Mouse (Mus musculus) brain, adult 2 months (tissue): ENCODE results near the gene Etv3.
"Not testable (repeated sequence)": the region's sequence is repeated elsewhere in the genome, so short reads cannot be mapped to it uniquely, and the experiment has no call there.

Source experiments
- DNase-seq: peaks from one replicate; pipeline ENCODE4 v3.0.0; 2011; ENCODE audit warnings: low read depth, low spot score

The Etv3 gene

DNA sequence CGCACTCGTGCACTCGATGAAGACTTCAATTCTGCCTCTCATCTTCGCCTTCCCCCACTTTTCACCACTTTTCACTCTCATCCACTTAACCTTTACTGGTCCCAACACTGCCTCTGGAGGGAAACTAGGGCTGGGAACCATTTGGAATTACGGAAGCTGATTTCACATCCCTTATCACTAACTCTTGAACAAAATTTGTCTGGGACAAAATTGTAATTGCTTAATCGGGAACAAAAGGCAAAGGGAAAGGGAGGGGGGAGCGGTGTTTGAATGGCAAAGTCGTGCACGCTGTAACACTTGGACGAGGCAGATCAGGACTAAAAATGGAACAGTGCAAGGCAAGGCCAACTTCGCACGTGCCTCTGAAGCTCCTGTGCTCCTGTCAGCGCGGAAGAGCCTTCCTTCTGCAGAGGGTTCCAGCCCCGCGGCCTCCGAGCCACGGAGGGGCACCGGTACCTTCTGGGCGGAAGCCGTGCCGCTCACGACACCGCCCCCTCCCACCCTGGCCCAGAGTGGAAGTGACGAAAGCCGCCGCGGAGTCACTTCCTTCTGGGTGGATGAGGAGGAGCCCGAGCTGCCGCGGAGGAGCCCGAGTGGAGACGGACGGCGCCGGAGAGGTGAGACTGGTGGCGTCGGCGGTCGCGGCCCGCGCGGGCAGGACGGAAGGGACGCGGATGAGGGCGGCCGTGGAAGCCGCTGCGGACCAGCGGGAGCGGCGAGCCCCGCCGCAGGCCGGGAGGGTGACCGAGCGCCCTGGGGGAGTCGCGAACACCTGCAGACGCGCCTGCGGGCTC is at the start of gene Etv3:
Gene Etv3, plus strand, starts transcription at position 365 of the 794 bp plus-strand sequence.
- peak; percentile 95 for DNase-seq

DNA sequence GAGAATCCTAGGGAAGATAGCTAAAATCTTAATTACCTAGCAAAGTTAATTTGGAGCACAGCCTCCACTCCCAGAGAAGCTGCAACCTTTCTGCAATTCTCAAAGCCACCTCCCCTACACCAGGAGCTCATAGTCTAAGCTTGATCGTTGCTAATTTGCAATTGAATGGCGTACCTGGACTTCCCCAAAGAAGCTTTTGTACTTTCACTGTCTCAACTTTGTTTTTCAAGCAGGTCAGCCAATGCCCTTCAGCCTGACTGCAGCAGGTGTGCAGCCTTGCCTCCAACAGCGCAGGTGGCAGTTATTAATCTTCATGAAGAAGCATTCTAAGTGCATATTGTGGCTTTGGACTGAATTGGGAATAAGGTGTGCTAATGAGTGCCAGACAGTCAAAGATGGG is 47.3 kb upstream of the Etv3 start:
- not testable (repeated sequence) for DNase-seq

DNA sequence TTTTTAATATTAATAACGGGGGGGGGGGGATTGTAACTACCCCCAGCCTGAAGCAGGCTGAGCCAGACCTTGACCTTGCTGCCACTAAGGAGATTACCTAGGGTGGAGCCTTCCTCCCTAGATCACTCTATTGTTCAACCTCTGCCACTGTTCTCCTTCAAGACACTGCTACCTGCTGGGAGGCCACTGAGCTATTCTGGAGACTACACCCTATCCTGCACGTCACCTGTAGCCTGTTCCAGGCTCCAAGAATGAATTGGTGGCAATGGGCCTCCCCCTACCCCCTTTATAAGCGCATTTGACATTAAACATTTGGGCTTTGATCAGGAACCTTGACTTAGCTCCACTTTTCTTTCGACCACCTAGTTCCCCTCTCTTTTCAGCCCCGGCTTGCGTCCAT is 46.6 kb upstream of the Etv3 start:
- DNase-seq = not testable (repeated sequence)

DNA sequence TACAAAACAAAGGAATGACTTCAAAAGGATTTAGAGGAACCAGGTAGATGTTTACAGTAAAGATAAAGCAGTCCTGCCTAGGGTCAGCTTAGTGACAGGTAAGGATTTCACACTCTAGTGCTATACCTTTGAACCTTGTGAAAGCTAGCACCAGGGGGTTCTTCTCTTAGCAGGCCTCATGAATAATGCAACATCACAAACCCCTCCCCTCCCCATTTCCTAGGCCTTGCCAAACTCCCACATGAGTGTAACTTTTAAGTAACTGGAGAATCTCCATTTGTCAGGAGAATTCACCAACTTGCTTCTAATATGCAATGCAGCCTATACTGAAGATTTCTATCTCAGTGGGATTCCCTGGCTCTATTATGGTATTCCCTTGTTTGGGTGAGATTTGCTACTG is 46.0 kb upstream of the Etv3 start:
- not testable (repeated sequence) for DNase-seq

DNA sequence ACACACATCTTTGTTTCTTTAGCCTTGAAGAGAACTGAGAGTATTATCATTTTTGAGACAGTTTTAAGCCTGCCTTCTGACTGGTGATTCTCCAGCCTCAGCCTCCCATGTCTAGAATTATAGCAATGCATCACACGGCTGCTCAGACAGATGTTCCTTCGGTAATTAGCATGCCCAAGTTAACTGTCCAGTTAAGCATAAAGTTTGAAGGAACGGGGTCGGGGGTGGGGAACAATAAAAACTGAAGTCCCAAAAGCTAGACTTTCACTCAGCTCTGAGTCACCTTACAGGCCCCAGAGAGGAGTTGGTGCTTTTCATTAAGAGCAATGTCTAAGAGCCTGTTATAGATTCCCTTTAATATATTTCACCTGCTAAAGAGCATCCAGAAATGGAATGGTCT is 37.8 kb upstream of the Etv3 start:
- no peak for DNase-seq

DNA sequence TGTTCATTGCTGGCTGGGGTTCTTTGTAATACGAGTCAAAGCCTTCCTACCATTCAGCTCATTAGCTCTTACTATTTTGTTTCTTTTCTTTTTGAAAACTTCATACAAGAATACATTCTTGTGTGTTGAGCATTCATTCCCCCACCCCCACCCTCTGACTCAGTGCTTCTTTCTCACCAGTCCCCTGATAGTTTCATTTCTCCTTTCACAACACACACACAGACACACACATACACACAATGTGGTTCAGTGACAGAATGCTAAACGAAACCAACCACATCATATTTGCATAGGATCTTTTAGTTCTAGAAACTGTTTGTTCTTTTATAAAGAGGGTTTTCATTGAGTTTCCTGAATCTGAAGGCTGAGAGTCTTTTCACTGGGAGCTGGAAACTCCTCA is 37.3 kb upstream of the Etv3 start:
- no peak for DNase-seq

DNA sequence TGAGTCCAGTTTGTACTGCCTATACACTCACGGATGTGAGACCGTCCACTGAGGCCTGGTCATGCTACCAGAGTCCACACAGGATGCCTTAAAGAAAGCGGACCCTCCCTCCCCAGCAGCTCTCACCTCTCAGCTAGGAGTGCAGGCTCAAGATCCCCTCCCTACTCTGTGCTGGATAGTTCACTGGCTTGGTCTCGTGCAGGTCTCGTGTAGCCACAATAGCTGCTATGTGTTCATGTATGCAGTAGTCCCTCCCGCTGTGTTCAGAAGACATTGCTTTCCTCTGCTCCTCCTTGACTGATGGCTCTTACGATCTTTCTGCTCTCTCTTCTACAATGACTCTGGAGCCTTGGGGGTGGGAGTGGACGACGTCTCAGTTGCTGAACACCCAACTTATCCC is 26.9 kb upstream of the Etv3 start:
- DNase-seq = no peak

DNA sequence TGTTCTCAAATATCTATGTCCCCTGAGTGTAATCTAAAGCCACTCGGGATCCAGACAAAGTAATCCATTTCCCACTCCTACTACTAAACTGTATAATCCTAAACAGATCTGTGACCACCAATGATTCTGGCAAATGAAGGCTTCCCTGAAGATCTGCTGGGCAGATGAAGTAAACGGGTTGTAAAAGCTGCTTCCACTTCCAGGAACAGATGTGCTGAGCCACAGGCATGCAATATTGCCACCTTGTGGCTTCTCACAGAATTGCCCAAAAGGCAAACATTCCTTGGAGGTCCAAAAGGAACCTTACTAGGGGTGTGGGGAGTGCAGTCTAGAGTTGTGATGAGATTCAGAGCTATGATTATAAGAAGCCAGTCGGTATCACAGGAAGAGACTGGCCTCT is 26.1 kb upstream of the Etv3 start:
- peak; percentile 79 for DNase-seq

DNA sequence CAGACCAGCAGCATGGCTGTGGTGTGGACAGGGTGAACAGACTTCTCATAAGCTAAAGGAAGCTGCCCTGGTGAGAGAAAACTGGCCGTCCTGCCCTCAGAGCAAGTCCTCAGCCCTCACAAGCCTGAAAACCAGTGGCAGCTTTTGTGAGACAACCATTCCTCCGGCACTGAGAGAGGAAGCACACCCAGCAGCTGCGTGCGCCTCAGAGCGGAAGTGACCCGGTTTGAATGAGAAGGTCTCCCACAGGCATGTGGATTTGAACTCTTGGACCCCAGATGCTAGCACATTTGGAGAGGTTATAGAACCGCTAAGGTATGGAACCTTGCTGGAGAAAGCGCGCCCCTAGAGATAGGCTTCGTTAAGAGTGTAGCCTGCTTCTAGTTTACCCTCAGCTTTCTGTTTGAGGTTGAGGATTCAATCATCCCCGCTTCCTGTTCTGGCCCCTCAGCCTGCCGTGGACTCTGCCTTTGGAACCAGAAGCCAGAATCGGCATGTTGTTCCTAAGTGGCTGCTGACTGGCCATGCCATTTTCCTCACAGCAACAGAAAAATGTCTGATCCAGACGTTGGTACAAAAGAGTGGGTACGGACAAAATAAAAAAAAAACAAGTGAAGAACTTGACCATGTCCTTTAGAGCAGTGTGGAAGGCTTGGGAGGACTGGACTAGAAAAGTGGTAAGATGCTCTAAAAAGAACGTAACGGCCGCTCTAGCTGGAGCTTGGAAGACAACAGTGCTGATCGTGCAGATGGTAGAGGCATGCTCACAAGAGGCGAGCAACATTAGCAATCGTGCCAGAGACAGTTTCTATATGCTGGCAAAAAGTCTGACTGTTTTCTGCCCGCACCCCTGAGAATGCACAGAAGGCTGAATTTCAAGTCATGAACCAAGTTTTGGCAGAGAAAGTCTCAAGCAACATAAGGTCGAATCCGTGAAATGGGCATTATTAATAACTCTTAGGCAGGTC is 24.8 kb upstream of the Etv3 start:
- no peak for DNase-seq

DNA sequence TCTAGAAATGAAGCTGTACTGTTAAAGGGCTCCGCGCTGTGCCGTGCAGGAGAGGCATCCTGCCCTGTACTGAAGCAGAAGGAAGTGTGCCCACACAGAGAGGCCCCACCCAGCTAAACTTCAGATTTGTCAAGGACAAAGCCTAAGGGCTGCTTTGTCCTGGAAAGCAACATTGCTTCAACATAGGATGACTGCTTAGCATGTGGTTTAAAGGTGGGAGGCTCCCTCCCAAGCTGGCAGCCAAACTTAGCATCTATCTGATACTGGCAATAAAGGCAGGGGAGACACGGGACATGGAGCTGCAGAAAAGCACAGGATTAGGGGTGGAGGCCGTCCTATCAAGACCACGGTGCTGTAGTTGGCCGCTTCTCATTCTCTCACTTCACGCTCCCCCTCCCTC is 24.1 kb upstream of the Etv3 start:
- no peak for DNase-seq

DNA sequence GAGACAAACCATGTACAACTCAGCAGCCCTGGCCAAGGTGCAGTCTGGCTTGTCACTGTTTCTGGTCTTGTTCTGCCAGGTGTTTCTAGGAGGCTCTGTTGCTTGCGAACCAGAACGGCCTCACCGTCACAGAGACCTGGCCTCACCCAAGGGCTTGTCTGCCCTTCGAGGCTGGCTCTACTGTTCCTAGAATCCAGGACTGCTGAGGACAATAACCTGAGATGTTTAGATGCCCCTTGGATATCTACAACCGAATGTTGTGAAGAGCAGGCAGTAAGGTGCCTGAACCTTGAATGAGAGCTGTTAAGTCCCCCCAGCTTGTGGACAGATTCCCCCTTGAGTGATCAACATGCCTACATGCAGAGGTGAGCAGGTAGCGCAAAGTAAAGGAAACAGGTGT is 22.4 kb upstream of the Etv3 start:
- no peak for DNase-seq

DNA sequence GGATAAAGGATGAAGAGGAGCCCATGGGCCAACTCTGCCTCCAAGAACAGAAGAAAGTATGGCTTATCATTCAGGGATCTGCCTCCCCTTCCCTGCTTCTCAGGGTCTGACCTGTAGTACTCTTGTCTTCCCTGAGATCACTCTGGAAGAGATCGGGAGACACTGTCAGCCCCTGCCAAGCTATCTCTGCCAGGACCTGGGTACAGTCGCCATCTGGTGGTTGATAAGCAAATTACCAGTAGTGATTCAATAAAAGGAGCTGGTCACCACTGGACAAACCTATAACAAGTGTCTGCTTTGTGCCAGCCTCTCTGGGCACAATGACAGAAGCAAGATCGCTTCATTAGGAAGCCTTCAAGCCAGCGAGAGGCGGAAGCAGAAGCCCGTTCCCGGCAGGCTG is 20.9 kb upstream of the Etv3 start:
- DNase-seq = peak; percentile 72

DNA sequence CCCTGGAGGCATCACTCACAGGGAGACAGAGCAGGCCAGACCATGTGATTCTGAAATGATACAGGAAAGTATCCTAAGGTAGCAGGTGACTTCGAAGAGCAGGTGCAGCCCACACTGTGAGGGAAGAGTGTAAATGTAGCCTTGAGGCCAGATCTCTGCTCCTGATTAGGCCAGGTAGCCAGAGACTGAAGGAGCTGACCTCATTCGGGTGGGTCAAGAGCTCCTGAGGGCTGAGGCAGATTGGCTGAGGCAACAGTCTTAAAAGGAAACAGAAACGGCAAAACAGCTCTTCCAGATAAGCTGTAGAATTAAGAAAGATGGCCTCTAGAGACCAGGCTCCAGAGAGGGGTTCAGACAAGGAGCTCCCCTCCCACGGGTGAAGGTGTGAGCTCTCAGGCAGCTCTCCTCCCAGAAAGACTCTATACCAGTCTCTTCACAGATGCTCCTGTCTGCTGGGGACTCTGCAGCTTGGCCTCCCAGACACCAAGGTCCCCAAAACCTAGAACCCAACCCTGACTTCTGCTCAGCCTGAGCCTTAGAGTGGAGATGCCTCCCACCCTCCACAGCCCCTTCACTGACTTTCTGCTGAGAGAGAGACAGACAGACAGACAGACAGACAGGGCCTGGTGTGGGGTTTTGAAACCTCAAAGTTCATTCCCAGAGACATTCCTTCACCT is 20.3 kb upstream of the Etv3 start:
- DNase-seq = no peak

DNA sequence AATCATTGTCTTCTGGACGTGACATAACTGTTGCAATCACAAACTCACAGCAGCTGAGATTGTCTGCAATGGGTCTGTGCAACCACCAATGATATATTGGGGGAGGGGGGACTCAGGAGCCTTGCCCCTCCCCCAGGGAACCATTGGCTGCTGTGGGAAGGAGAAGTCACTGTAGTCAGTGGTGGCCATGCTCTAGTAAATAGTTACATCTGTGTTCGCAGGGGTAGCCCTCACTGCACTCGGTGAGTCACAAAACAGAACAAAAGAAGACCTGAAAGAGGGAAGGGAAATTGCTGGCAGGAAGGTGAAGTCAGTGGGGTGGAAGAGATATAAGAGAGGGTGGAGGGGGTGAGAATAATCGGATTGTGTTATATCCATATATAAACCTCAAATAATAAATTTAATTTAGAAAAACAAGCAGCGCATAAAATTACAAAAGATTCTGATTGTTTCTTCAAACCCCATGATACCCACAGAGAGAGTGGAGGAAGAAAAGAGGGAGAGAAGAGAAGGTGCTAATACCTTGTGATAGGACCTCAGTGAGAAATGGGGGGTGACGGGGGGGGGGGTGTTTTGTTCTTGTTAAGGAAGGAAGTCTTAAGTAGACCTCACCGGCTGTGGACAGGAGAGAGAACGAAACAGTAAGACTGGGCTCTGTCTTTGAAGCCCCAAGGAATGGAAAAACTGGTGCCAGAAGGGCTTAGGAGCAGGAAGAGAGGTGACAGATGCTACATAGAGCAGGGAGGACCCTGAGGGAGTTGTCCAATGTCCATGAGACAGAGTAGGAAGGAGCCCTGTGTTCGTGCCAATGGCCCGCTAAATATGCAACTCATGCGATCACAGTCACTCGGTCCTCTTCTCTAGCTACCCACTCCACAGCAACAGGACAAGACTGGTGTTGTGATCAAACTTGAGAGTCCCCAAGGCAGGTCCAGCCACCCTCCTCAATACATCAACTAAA is 18.5 kb upstream of the Etv3 start:
- no peak for DNase-seq

DNA sequence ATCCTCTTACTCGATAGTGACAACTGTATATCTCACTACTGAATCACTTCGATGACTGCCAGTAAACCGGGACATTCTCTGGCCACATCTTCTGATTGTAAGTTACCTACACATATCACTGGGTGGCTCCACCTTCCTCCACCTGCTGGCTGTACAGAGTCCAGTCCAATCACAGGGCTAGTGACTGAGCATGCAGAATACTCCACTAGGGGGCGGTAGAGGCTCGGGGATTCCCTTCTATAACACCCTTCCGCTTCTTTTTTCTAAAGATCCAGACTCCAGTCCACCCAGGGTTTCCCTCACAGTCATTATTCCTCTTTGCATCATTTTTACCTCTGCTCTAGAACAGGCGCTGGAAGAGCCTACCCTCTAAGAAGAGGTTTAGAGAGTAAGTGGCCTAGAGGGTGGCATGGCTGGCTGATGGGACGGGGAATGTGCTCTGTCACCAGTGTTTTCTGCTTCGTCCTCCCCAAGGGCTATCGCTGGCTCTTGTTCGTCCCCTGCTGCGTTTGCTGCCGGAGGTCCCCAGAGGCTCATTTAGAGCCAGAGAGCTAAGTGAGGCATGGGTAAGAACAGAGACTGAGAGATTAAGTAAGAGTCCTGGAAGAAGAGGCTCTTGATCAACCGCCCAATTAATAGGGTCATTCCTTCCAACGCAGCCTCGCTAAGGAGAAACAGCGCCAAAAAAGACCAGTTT is 16.9 kb upstream of the Etv3 start:
- DNase-seq = peak; percentile 91

DNA sequence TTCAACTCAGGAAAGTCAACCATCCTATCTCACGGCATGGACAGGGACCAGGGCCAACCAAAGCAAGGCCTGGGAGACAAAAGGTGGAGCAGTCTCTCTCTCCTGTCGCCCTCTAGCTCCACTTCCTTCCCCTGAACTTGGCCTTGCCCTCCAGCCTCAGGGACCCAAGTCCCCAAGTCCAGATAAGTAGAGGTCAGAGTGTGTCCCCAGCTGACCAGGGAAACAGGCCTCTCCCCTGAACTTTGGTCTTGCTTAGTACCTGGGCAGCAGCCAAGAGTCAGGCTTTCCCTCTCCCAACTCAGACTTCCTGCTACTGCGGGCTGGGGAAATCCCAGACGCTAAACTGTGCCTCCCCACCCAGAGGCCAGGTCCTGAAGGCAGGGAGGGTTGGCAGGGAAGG is 16.1 kb upstream of the Etv3 start:
- no peak for DNase-seq

DNA sequence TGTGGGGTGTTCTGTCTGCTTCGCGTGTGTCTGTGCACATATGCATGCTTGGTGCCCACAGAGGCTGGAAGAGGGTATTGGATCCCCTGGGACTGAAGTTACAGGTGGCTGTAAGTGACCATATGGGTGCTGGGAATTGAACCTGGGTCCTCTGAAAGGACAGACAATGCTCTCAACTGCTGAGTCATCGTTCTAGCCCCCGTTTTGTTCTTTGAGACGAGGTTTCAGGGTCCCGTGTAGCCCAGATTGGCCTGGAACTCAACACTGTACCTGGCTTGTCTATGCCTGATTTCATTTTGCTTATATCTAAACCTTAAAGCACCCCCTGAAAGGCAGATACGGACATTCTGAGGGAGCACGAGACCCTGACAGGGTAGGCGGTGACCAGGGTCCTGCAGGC is 14.4 kb upstream of the Etv3 start:
- DNase-seq = no peak

DNA sequence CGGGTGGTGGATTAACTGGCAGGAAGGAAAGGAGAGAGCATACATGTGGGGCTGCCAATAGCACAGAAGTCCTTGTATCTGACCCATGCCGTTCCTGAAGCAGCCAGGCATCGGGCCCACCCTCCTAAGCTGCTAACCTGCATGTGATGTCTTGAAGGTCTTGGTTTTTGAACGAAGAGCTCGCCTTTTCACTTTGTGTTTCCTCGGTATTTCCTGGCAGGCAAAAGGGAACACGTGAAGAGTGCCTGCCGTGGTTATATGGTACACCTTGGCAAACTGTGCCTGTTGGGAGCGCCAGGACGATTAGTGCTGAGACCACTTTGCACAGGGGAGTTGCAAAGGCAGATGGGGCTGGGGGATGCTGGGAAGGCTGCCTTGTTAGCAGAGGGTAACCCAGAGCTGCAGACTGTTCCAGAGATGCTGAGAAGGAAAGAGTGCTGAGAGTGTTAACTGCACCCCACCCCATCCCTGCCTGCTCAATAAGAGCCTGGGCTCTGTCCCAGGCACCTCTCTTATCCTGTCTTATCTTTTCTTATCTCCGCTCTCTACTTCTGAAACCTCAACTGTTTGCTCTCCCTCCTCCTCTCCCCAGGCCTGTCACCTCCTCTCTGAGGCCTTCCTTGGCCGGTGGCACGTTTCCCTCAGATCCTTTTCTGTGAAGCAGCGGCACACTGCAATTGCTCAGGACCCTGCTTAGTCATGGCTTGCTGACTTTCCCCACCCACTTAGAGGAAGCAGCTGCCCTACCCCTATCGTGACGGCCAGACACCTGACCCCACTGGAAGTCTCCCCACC is 13.0 kb upstream of the Etv3 start:
- DNase-seq = no peak

DNA sequence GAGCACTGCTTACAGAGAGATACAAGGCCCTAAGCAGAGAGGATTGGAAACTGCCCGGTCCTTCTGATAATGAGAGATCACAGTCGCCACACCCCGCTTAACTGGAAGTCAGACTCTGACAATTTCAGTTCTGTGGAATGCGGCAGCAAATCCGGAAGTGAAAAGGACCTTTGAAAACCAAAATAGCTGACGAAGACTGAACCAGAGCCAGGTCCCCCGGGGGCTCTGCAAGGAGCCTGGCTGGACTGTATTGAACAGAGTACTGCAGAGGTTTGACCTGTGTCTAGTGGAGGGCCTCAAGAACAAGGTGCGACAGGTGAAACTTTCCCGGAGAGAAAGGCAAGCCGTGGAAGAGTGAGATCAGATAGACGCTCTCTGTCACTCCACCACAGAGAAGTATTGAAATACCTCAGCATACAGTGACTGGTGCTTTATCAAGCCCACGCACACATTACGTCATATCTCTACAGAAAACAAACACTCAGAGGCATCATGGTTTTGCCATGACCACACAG is 9.6 kb upstream of the Etv3 start:
- DNase-seq = no peak
